Mouse (Mus musculus): ENCODE measurements around the gene Mageb18. TPM values are rescaled to one million over a fixed set of nuclear protein-coding genes. Genes with fewer than 3 reads are reported as not detected.
A peak's percentile ranks its signal among the peaks of the same experiment; 100 is the strongest.
"Not testable (repeated sequence)": the region's sequence is repeated elsewhere in the genome, so short reads cannot be mapped to it uniquely, and the experiment has no call there.

The Mageb18 gene
- total RNA-seq (2017), result not detected in 2 replicates

GRCm38 (mm10) chrX:92599472-92599871, at the start of gene Mageb18:
Gene Mageb18 (minus strand): TSS chrX:92599572.
- ATAC-seq (replicated peaks; ENCODE audit: low read depth, poor library complexity, severe bottlenecking), result no peak

- ATAC-seq (replicated peaks; ENCODE audit: low read depth, poor library complexity, severe bottlenecking), result no peak
Observed at GRCm38 (mm10) chrX:92612788-92613187, 13.4 kb upstream of the Mageb18 start.

DNA sequence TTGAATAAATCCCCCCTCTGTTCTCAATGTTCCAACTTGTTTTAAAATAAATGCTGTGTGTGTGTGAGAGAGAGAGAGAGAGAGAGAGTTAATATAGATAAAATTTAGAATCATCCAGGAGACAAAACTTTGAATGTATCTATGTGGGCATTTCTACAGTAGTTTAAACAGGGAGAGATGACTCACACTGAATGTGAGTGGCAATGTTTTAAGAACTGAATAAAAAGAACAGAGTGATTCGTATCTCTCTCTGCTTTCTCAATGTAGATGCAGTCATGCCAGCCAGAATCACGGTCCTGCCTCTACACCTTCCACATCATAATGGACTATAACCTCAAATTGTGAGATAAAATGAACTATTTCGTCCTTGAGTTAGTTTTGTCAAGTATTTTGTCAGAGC, 11.1 kb upstream of the Mageb18 start:
- ATAC-seq (replicated peaks; ENCODE audit: low read depth, poor library complexity, severe bottlenecking), result no peak

- ATAC-seq (replicated peaks; ENCODE audit: low read depth, poor library complexity, severe bottlenecking), result 0 out of 2 replicates have a peak, but pooled peaks have one; percentile 54
Observed at GRCm38 (mm10) chrX:92597324-92597723, 2.0 kb downstream of the Mageb18 start.

GRCm38 (mm10) chrX:92527826-92528225, 71.5 kb downstream of the Mageb18 start:
- no peak for ATAC-seq (replicated peaks; ENCODE audit: low read depth, poor library complexity, severe bottlenecking)

GRCm38 (mm10) chrX:92498254-92498653, 101.1 kb downstream of the Mageb18 start:
- no peak for ATAC-seq (replicated peaks; ENCODE audit: low read depth, poor library complexity, severe bottlenecking)

GRCm38 (mm10) chrX:92489649-92490048, 109.7 kb downstream of the Mageb18 start, which contains the start of gene Gm5941:
Gene Gm5941 (plus strand): TSS chrX:92489949.
- not testable (repeated sequence) for ATAC-seq (replicated peaks; ENCODE audit: low read depth, poor library complexity, severe bottlenecking)

GRCm38 (mm10) chrX:92464773-92465172, 134.6 kb downstream of the Mageb18 start:
- ATAC-seq (replicated peaks; ENCODE audit: low read depth, poor library complexity, severe bottlenecking), result peak; percentile 94

DNA sequence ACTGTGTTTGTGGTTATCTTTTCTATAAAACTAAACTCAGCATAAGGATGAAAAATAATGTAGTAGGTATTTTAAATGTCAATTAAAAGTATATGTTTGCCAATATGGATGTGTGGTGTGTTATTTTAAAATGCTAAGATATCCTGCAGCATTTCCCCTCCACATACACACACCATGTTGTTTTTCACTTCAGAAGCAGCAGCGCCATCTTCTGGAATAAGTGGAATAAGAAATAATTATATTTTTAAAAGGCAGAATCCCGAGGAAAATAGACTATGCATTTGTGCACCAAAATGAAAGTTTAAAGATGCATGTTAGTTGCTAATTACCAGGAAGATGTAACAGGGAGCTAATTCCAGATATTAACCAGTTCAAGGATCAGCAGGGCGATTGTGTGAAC, 138.9 kb downstream of the Mageb18 start:
- no peak for ATAC-seq (replicated peaks; ENCODE audit: low read depth, poor library complexity, severe bottlenecking)

DNA sequence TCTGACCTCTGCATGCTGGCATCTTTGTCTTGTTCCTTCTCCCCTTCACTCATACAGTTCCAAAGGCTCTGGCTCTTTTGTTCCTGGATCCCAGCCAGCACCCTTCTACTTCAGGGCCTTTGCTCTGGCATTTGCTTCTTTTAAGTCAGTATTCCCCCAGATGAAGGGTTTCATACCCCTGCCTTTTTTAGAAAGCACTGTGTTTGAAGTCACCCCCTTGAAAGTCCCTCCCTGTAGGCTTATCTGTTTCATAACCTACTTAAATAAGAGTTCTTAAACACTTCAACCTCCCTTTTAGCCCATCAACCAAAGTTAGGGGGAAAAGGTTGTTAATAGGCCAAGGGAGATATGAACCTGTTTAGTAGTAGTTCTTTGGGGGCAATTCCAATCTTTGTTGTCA, 212.0 kb downstream of the Mageb18 start:
- ATAC-seq (replicated peaks; ENCODE audit: low read depth, poor library complexity, severe bottlenecking), result no peak

GRCm38 (mm10) chrX:92342924-92343323, 256.4 kb downstream of the Mageb18 start:
- ATAC-seq (replicated peaks; ENCODE audit: low read depth, poor library complexity, severe bottlenecking), result peak; percentile 62; the same call in 1 of the 2 replicates

GRCm38 (mm10) chrX:92340906-92341305, 258.5 kb downstream of the Mageb18 start:
- no peak for ATAC-seq (replicated peaks; ENCODE audit: low read depth, poor library complexity, severe bottlenecking)

GRCm38 (mm10) chrX:92339551-92339950, 259.8 kb downstream of the Mageb18 start:
- ATAC-seq (replicated peaks; ENCODE audit: low read depth, poor library complexity, severe bottlenecking), result no peak

- no peak for ATAC-seq (replicated peaks; ENCODE audit: low read depth, poor library complexity, severe bottlenecking)
Observed at GRCm38 (mm10) chrX:92333459-92333858, 265.9 kb downstream of the Mageb18 start.

DNA sequence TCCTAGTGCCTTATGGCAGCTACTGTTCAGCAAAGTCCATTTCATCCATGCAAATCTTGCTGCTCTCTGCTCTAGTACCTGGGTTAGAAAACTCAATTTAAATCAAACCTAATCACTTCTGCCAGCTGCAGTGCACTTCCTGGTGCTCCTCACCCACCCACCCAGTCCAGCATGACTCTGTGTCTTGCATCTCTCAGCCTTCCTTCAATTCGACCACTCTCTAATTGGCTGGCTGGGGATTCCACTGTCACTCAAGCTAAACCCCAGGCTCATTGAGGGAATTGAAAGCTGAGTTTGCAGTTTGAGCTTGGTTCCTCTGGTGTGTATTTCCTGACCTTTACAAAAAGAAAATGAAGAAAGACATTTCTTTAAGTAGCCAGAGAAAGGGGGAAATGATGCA, 275.8 kb downstream of the Mageb18 start:
- ATAC-seq (replicated peaks; ENCODE audit: low read depth, poor library complexity, severe bottlenecking), result no peak

DNA sequence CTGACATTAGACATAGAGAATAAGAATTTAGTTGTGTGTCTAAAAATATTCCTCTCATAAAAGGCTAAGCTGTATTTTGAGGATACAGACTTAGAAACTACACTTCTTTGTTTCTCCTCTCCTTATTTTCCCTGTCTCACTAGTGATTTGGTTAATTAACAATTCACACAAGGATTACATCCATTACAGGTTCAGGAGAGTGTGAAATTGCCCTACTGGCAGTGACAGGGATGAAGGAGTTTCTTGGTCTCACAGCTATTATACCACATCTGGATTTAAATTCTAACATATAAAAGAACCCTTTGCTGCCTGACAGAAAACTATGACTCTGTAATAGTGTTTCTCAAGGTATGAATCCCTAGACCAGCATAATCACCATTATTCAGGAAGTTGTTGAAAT, 318.8 kb downstream of the Mageb18 start:
- no peak for ATAC-seq (replicated peaks; ENCODE audit: low read depth, poor library complexity, severe bottlenecking)

Other genes with a start within 250 kb of the Mageb18 start
- not detected in 2 replicates for gene Gm5941, start 109.6 kb downstream of the Mageb18 start, total RNA-seq (2017)

Measured in common myeloid progenitor, adult 5-6 weeks (primary cell).